Mouse (Mus musculus) forebrain, embryonic 12.5 days (tissue): ENCODE measurements around the gene Gm7029. TPM values are rescaled to one million over a fixed set of nuclear protein-coding genes. Genes with fewer than 3 reads are reported as not detected.

Source experiments
- ATAC-seq: fragments of 200-750 bp; cut with Nextera tagmentation; 2 replicates; pipeline ENCODE4 v1.8.0; 2017; ENCODE audit warnings: moderate TSS enrichment; ENCODE audit not compliant: low FRiP score
- H3K27ac ChIP-seq: fragments of 300-500 bp; sonication (generic); 2 replicates; pipeline ENCODE4 v1.5.1; 2016; ENCODE audit warnings: mild to moderate bottlenecking
- H3K27me3 ChIP-seq: fragments of 300-500 bp; sonication (generic); 2 replicates; pipeline ENCODE4 v1.6.1; 2016; ENCODE audit warnings: mild to moderate bottlenecking
- H3K36me3 ChIP-seq: fragments of 300-500 bp; sonication (generic); replicated peaks from 2 replicates; pipeline ENCODE4 v1.6.1; 2016; ENCODE audit warnings: mild to moderate bottlenecking
- H3K4me1 ChIP-seq: fragments of 300-500 bp; sonication (generic); 2 replicates; pipeline ENCODE4 v1.6.1; 2016
- H3K4me2 ChIP-seq: fragments of 300-500 bp; sonication (generic); 2 replicates; pipeline ENCODE4 v1.6.1; 2016; ENCODE audit warnings: mild to moderate bottlenecking, moderate library complexity
- H3K4me3 ChIP-seq: fragments of 300-500 bp; sonication (generic); replicated peaks from 2 replicates; pipeline ENCODE4 v1.5.1; 2016; ENCODE audit warnings: mild to moderate bottlenecking
- H3K9ac ChIP-seq: fragments of 300-500 bp; sonication (generic); 2 replicates; pipeline ENCODE4 v1.6.1; 2016; ENCODE audit warnings: mild to moderate bottlenecking
- H3K9me3 ChIP-seq: fragments of 300-500 bp; sonication (generic); 2 replicates; pipeline ENCODE4 v1.6.1; 2016
- WGBS: fragments of 180-500 bp; shearing (Covaris S2); methylation state at CpG from one replicate; pipeline ENCODE4 v1.1.7; 2016; 5-methylcytosine and 5-hydroxymethylcytosine counted together
- microRNA-seq: library from miRNA; unstranded; fragments of <30 nt; microRNA quantifications from one replicate; pipeline ENCODE4, GENCODE M21; 2017
- polyA plus RNA-seq: library from polyadenylated mRNA; unstranded; fragments of >200 nt; fragmentation: Nextera tagmentation; extraction: Ambion mirVana; gene quantifications from 2 replicates; pipeline ENCODE4 v1.2.1, GENCODE M21; 2016

Gm7029 gene
- polyA plus RNA-seq, 1 experiment from 2014 or later, result not detected

DNA sequence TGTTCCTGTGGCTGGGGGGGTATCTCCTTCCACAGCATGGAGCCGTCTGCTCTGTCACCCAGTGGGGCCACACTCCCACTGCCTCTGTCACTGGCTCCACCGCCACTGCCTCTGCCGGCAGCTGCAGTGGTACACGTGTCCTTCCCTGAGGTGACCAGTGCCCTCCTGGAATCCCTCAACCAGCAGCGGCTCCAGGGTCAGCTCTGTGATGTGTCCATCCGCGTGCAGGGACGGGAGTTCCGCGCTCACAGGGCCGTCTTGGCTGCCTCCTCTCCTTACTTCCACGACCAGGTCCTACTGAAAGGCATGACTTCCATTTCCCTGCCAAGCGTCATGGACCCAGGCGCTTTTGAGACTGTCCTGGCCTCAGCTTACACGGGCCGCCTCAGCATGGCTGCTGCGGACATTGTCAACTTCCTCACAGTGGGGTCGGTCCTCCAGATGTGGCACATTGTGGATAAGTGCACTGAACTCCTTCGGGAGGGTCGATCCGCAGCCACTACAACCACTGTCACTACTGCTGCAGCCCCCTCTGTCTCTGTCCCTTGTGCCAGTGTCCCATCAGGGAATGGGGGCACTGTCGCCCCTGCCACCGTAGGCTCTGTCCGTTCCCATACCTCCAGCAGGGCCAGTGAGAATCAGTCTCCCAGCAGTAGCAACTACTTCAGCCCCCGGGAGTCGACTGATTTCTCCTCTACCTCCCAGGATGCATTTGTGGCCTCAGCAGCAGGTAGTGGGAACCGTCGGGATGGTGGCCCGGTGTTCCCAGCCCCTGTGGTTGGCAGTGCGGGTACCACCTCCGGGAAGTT, 43.4 kb downstream of the Gm7029 start:
- H3K27ac ChIP-seq, result no peak overlapping the region

DNA sequence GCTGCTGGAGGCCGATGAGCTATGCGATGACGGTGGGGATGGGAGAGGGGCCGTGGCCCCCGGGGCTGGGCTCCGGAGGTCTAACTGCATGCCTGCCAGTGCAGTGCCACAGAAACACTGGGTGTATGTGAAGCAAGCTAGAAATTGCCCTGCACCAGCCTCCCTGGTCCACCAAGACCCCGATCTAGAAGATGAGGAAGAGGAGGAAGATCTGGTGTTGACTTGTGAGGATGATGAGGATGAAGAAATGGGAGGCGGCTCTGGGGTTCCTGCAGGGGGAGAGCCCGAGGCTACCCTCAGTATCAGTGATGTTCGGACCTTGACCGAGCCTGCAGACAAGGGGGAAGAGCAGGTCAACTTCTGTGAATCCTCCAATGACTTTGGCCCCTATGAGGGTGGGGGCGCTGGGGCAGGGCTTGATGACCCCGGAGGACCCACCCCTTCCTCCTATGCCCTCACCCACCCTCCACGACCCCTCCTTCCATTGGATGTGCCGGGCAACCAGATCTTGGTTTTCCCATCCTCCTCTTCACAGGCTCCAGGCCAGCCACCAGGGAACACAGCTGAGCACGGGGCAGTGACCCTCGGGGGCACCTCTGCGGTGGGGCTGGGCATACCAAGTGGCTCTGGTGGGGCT, 44.1 kb downstream of the Gm7029 start:
- H3K4me2 ChIP-seq, result no peak overlapping the region
- no peaks in the 10 kb centered on the region for H3K9me3 ChIP-seq
- 84% methylated on average over 18 of the region's 18 CpGs for WGBS
- H3K9ac ChIP-seq, result no peak overlapping the region
- H3K36me3 ChIP-seq, result peaks cover 37% of the 10 kb centered on the region
- H3K4me1 ChIP-seq, result peaks cover 60% of the 10 kb centered on the region
- peaks cover 7% of the 10 kb centered on the region; the same call in 1 of the 2 replicates for H3K27me3 ChIP-seq
- no peak overlapping the region; the same call in 1 of the 2 replicates for H3K4me3 ChIP-seq
- H3K27ac ChIP-seq, result no peak overlapping the region
- ATAC-seq, result no peak

More for the DNA sequence above, 43.4 kb downstream of the Gm7029 start:
- peaks cover 44% of the 10 kb centered on the region for H3K36me3 ChIP-seq
- 71% methylated on average over 31 of the region's 31 CpGs for WGBS
- H3K27me3 ChIP-seq, result peaks cover 7% of the 10 kb centered on the region; the same call in 1 of the 2 replicates
- H3K9me3 ChIP-seq, result no peaks in the 10 kb centered on the region
- no peak for ATAC-seq
- peaks cover 60% of the 10 kb centered on the region for H3K4me1 ChIP-seq
- peak overlapping the region; percentile 65 for H3K4me3 ChIP-seq
- H3K4me2 ChIP-seq, result peak overlapping the region; percentile 65
- H3K9ac ChIP-seq, result peak overlapping the region; percentile 66

DNA sequence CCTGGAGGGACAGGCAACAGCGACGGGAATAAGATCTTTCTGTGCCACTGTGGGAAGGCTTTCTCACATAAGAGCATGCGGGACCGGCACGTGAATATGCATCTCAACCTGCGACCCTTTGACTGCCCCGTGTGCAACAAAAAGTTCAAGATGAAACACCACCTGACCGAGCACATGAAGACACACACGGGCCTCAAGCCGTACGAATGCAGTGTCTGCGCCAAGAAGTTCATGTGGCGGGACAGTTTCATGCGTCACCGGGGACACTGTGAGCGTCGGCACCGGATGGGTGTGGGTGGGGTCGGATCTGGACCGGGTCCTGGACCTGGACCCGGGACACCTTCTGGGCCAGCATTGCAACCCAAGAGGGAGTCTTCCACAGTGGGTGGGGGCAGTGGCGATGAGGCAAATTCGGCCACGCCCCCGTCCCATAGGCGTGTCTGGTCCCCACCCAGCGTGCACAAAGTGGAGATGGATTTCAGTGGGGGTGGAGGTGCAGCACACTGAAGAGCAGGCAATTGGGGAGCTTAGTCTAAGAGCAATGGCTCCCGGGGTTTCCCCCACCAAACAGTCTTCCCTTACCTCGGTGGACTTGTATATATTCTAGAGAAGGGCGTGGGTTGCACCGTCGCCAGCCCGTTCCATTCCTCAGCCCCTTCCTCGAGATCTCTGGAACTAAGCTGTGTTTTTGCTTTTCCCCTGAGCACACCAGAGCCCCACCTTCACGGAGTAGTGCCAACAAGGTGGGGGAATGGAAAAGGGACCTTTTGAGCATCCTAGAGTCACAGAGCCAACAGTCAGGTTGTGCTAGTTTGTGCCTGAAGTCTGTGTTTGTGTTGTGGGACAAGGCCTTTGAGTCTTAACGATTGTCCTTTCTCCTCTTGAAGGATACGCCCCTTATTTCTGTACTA, 44.9 kb downstream of the Gm7029 start:
- Histone ChIP-seq H3K9me3 (no peaks in the 10 kb centered on the region), H3K4me2 (peak overlapping the region; percentile 87), H3K27ac (no peak overlapping the region), H3K27me3 (peaks cover 7% of the 10 kb centered on the region; the same call in 1 of the 2 replicates), H3K4me1 (peaks cover 57% of the 10 kb centered on the region), H3K9ac (no peak overlapping the region), H3K4me3 (peak overlapping the region; percentile 46), H3K36me3 (peaks cover 31% of the 10 kb centered on the region)
- ATAC-seq, result no peak
- 62% methylated on average over 37 of the region's 37 CpGs for WGBS

DNA sequence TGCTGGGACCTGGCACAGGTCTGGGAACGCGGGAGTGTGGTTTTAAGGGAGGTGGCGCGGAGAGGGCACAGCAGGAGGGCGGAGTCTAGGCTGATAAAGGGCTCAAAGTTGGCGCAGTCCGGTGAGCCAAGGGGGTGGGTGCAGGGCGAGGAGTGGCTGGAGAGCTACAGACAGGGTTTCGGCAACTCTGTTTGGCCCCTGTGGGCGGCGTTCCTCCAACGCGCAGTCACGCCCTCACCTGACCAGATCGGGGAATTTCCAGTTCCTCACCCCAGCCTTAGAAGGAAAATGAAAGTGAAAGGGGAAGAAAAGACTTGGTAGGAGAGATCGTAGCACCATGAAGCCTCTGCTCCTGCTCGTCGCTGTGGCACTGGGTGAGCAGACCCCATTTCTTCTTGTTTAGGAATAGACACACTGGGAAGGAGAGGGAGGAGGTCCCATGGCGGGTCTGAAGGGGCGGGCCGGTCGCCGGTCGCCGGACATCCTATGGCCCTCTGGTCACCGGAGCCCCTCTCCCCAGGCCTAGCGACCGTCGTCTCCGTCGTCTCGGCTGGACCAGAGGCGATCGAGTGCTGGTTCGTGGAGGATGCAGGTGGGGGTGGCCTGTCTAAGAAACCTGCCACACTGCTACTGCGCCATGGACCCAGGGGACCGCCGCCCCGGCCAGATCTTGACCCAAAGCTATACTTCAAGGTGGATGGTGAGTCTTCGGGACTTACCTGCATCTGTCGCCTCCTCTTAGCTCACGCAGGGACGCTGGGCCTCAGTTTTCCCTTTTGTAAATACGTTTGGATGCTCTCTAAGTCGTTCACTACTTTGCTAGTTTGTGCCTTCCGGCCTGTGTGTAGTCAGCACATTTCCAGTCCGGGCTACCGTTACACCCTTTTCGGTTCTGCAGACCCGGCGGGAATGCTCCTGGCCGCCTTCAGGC, 46.0 kb downstream of the Gm7029 start:
- Histone ChIP-seq H3K27me3 (peaks cover 7% of the 10 kb centered on the region; the same call in 1 of the 2 replicates), H3K4me3 (peak overlapping the region; percentile 46), H3K4me1 (peaks cover 49% of the 10 kb centered on the region), H3K36me3 (peaks cover 20% of the 10 kb centered on the region), H3K4me2 (peak overlapping the region; percentile 87), H3K9ac (peak overlapping the region; percentile 51), H3K27ac (peak overlapping the region; percentile 51), H3K9me3 (no peaks in the 10 kb centered on the region)
- no peak for ATAC-seq
- WGBS, result under 1% methylated on average over 52 of the region's 52 CpGs

DNA sequence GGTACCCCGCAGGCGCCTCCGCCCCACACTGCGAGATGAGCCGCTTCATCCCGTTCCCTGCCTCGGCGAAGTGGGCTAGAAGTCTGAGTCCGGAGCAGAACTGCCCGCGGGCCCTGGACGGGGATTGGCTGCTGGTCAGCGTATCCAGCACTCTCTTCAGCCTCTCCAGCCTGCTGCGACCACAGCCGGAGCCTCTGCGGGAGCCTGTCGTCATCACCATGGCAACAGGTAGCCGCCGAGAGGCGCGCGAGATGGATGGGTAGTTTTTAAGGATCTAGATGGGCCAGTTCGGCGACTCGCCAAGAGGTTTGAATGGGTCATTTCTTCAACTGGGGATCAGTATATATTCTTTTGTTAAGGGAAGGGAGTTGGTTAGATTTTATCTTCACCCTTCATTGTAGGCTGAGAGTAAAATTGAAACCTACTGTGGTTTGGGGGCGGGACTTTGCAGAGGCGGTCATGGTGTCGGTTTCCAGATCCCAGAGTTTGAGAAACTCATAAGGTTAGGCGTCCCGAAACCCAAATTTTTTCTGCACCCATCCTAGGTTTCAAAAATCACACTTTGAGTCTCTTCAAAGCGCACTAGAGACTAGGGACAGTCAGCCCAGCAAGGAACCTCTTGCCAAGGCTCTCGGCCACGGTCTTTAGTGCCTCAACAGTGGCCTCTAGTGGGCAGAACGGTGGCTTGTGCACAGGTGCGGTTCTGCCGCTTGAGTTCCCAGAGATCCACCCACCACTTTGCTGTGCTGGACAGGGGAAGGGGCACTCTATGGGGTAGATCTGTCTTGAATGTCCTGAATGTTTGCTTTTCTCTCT, 46.9 kb downstream of the Gm7029 start:
- H3K9ac ChIP-seq, result peak overlapping the region; percentile 51
- H3K27ac ChIP-seq, result peak overlapping the region; percentile 51
- H3K9me3 ChIP-seq, result no peaks in the 10 kb centered on the region
- peak overlapping the region; percentile 46 for H3K4me3 ChIP-seq
- H3K4me2 ChIP-seq, result peak overlapping the region; percentile 87
- H3K4me1 ChIP-seq, result peaks cover 40% of the 10 kb centered on the region
- H3K36me3 ChIP-seq, result peaks cover 20% of the 10 kb centered on the region
- ATAC-seq, result peak; percentile 27
- WGBS, result under 1% methylated on average over 36 of the region's 36 CpGs
- H3K27me3 ChIP-seq, result peaks cover 7% of the 10 kb centered on the region; the same call in 1 of the 2 replicates

DNA sequence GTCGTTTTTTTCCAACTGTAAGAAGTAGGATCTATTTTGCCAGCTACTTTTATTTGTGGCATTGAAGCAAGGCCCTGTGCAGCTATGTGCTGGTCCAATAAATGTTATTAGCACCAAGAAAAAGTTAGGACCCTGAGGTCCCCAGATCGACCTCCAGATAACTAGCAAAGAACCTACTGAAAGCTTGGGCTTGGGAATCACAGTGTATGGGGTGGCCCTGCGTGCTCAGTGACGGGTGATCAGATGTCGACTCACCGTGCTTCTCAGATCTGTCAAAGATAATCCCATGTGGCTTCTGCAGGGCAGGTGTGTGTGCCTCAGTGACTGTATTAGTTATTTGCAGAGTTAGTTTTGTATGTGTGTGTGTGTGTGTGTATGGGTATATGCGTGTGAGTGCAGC, 47.7 kb downstream of the Gm7029 start:
- ATAC-seq, result no peak
- Histone ChIP-seq H3K4me2 (no peak overlapping the region), H3K9me3 (no peaks in the 10 kb centered on the region), H3K4me1 (peaks cover 39% of the 10 kb centered on the region), H3K9ac (no peak overlapping the region), H3K27ac (no peak overlapping the region), H3K4me3 (no peak overlapping the region), H3K36me3 (peaks cover 29% of the 10 kb centered on the region), H3K27me3 (peaks cover 7% of the 10 kb centered on the region; the same call in 1 of the 2 replicates)
- WGBS, result 86% methylated on average over 7 of the region's 7 CpGs

Small RNA genes within 50 kb of the gene (microRNA-seq; reads per million reads assigned to microRNA genes)
- gene Gm27740, result not detected

Other genes starting within 250 kb of the Gm7029 start
- gene Zfp414, start 244.7 kb upstream of the Gm7029 start, polyA plus RNA-seq, result 50.6 and 52.7 TPM in 2 replicates
- gene Pram1, start 235.8 kb upstream of the Gm7029 start, polyA plus RNA-seq, result 0.72 and 0.95 TPM in 2 replicates
- 490 and 547 TPM in 2 replicates for gene Hnrnpm, start 187.0 kb upstream of the Gm7029 start, polyA plus RNA-seq
- gene March2, start 155.2 kb upstream of the Gm7029 start, polyA plus RNA-seq, result 42.4 and 48.7 TPM in 2 replicates
- gene Rab11b, start 113.3 kb upstream of the Gm7029 start, polyA plus RNA-seq, result 377 and 388 TPM in 2 replicates
- gene Angptl4, start 92.0 kb upstream of the Gm7029 start, polyA plus RNA-seq, result 11.4 and 13.3 TPM in 2 replicates
- 27.3 and 27.8 TPM in 2 replicates for gene Kank3, start 63.3 kb upstream of the Gm7029 start, polyA plus RNA-seq
- 686 and 713 TPM in 2 replicates for gene Rps28, start 49.3 kb upstream of the Gm7029 start, polyA plus RNA-seq
- gene Ndufa7, start 49.3 kb upstream of the Gm7029 start, polyA plus RNA-seq, result 371 and 397 TPM in 2 replicates
- gene Cd320, start 30.7 kb upstream of the Gm7029 start, polyA plus RNA-seq, result 54.7 and 55.1 TPM in 2 replicates
- gene Kifc1, start 16.8 kb downstream of the Gm7029 start, polyA plus RNA-seq, result 5.4 and 7.4 TPM in 2 replicates
- gene Platr17, start 31.3 kb downstream of the Gm7029 start, polyA plus RNA-seq, result not detected in 2 replicates
- gene Daxx, start 35.6 kb downstream of the Gm7029 start, polyA plus RNA-seq, result 67.9 and 68.2 TPM in 2 replicates
- 16.1 and 19.5 TPM in 2 replicates for gene Tapbp, start 42.1 kb downstream of the Gm7029 start, polyA plus RNA-seq
- gene Zbtb22, start 42.1 kb downstream of the Gm7029 start, polyA plus RNA-seq, result 23.1 and 23.5 TPM in 2 replicates
- 53.7 and 55.9 TPM in 2 replicates for gene Rgl2, start 55.7 kb downstream of the Gm7029 start, polyA plus RNA-seq
- 198 and 201 TPM in 2 replicates for gene Pfdn6, start 66.5 kb downstream of the Gm7029 start, polyA plus RNA-seq
- 40.1 and 41.9 TPM in 2 replicates for gene Wdr46, start 66.8 kb downstream of the Gm7029 start, polyA plus RNA-seq
- gene B3galt4, start 77.7 kb downstream of the Gm7029 start, polyA plus RNA-seq, result 5.0 and 7.1 TPM in 2 replicates
- gene Vps52, start 82.0 kb downstream of the Gm7029 start, polyA plus RNA-seq, result 58.4 and 63.5 TPM in 2 replicates
- 934 and 1,034 TPM in 2 replicates for gene Rps18, start 82.2 kb downstream of the Gm7029 start, polyA plus RNA-seq
- gene H2-K1, start 126.5 kb downstream of the Gm7029 start, polyA plus RNA-seq, result 23.3 and 28.2 TPM in 2 replicates
- 19.1 and 23.6 TPM in 2 replicates for gene Ring1, start 150.8 kb downstream of the Gm7029 start, polyA plus RNA-seq
- gene H2-Ke6, start 154.2 kb downstream of the Gm7029 start, polyA plus RNA-seq, result 92.8 and 103 TPM in 2 replicates
- gene Slc39a7, start 157.8 kb downstream of the Gm7029 start, polyA plus RNA-seq, result 160 and 166 TPM in 2 replicates
- gene Rxrb, start 158.0 kb downstream of the Gm7029 start, polyA plus RNA-seq, result 54.8 and 59.5 TPM in 2 replicates
- gene Col11a2, start 165.6 kb downstream of the Gm7029 start, polyA plus RNA-seq, result 1.4 and 2.5 TPM in 2 replicates
- 0.27 and 0.41 TPM in 2 replicates for gene H2-Oa, start 218.5 kb downstream of the Gm7029 start, polyA plus RNA-seq
- gene H2-DMa, start 245.7 kb downstream of the Gm7029 start, polyA plus RNA-seq, result 9.1 and 9.6 TPM in 2 replicates
- 138 and 146 TPM in 2 replicates for gene Brd2, start 248.8 kb downstream of the Gm7029 start, polyA plus RNA-seq